Mouse (Mus musculus) spleen, postnatal 4 days (tissue): ENCODE results near the gene Mb21d2.

Experiments used
- DNase-seq, 2 experiments: peaks; one replicate each; pipeline ENCODE4 v3.0.0; 2022; ENCODE audit warnings: low spot score in 2 of 2

Gene Mb21d2

DNA sequence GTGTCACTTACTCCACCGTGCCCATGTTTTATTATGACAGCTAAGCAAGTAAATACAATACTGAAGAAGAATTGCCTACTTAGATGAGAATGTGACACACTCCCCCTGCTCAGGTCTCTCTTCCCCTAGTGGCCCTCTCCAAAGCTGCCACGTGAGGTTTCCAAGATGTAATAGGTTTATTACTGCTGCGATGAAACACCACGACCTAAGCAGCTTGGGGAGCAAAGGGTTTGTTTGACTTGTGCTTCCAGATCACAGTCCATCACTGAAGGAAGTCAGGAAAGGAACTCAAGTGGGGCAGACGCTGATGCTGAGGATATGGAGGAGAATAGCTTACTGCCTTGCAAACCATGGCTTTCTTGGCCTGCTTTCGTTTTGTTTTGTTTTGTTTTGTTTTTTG, 65.9 kb downstream of the Mb21d2 start:
- DNase-seq = no peak

DNA sequence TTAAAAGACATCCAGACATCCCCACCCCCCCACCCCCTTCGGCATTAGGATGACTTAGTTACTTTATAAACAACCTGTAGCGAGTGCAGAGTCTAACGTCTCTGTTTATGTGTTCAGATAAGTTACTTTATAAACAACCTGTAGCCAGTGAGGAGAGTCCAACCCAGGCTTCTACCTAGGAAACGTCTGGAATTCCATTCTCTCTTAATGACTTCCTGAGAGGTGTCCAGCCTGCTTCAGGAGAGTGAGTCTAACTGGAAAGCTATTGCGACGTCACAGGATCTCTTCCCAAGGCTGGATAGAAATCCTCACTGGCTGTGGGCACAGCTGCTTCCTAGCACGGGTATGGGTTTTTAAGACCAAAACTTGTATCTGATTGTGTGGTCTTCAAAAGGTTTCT, 67.4 kb downstream of the Mb21d2 start:
- DNase-seq = no peak

DNA sequence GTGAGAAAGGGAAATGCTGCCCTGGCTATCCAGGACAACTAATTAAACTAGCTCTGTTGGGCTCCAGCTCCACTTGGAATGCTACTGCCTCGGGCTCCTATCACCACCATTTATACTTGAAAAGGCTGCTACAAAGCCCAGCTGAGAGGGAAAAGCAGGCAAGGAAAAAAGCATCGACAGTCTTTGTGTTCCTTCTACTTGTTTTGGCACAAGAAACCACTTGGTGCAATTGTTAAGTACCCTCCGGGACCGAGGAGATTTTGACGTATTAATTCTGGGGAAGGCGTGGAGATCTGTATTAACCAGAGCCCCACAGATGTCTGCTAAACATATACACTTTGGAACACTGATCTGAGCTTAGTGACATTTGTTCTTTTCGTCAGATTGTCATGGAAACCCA, 69.8 kb downstream of the Mb21d2 start:
- no peak for DNase-seq

DNA sequence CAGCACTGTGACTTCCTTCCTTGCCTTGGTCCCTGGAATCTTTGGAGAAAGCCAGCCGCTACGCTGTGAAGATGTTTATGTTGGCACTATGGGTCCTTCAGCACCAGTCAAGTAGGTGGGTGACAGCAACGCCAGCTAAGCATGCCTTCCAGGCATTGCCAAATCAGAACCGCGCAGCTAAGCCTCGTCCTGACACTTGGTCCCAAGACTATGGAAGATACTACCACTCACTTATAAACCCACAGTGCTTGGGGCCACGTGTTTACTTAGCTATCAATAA, 70.5 kb downstream of the Mb21d2 start:
- DNase-seq = no peak

DNA sequence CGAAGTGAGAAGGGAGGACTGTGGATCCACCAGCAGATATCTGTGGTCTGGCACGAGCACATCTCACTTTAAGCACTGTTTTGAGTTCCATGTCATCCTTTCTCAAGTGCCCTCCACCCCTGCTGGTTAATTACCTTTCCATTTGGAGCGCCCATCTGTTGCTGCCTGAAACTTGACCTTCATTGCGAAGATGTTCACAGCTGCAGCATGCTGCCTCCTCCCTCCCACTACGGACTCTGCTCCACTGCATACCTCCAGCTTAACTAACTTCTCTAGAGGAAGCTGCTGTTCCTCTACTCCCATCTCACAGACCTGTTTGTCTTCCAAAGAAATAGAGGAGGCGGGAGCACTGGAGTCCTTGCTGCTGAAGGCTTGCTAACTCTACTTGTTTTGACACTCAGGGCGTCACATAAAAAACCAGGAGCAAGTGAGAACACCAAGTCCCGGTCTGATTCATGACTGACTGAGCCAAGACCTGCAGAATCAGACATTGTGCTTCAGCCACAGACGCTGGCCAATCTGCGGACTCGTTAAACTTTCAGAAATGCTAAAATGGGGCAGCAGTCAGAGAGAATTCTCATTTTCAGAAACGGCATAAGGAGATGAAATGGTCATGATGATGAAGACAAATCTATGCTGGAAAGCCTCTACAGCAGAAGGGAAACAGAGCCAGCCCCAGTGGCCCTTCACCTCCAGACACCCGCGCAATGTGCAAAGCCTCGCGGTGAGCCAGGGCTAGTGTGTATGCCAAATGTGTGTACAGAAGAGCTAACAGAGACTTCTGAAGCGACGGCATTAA, 71.1 kb downstream of the Mb21d2 start:
- no peak for DNase-seq

DNA sequence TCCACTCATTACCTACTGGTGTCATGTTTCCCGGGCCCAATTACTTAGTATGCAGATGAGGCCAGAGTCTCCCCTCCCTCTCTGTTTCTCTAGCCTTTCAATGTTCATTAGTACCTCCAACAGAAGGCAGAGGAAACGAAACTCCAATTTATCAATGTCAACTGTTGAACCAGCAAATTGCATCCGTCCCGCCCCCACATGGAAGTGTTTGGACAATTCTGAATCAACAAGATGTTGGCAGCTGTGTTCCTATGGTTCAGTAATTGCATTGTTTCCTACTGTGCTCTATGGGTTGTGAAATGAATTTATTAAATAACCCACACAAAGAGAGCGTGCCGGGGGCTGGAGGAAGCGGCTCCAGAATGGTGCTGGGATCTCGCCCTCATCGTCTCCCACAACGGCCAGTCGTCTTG, 78.1 kb downstream of the Mb21d2 start:
- DNase-seq = no peak

DNA sequence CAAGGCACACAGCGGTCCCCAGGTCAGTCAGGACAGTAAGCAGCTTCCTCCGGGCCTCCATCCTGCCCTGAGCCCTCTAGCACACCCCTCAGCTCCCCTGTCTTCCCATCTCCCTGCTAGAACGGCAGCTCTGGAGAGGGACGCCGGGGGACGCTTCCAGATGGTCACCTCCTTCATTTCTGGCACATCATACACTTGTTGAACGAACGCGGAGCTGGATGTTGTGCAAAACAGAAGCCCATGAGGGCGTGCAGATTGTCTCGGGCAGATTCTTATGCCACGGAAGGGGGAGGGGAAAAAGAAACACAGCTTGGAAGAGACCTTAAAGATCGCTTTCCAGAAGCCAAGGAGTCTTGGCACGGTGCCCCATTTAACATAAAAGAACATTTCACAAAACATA, 78.6 kb downstream of the Mb21d2 start:
- DNase-seq = no peak

DNA sequence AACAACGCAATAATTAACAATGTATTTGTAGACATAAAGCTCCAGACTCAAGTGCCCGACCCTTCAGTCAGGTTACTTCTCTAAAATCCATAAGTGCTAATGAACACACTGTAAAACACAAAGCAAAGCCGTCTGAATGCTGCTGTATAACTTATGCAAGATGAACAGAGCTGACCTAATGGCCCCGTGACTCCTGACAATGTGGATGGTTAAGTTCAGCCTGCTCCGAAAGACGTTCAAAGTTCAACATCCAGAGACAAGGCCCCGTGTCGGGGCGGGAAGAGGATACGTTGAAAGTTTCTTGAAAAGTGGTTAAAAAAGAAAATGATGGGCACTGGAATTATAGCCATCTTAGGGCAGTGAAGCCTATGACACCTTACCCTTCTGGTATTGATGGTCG, 83.3 kb downstream of the Mb21d2 start:
- DNase-seq = no peak

DNA sequence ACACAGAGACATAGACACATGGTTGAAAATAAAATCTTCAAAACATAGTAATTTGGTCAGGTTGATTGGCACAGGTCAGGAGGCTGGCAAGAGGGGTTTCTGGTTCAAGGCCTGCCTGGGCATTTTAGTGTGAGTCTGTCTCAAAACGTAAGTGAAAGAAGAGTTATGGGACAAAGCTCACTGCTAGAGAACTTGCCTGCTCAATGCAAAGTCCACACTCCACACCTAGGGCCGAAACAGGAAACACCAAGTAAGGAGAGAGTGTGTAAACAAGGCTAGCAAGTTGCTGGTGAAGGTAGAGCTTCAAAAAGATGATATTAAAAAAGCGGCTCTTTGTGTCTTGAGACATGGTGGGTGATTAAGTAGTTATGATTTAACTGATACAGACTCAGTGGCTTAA, 84.1 kb downstream of the Mb21d2 start:
- DNase-seq = no peak

DNA sequence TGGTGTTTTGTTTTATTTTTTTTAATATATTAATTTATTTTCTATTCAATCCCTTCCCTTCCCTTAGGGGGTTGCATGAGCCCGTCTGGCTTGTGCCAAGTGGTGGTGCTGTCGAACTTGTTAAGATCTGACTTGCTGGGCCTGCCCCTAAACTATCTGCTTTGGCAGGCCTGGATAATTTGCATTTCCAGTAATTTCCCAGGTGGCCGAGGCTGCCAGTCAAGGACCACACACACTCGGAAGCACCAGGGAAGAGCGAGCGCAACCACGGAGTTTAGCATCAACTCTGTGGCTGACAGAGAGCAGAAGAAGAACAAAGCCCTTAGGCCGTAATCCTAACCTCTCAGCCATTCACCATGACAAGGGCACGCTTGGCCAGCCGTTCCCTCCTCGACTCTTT, 88.4 kb downstream of the Mb21d2 start:
- no peak for DNase-seq

DNA sequence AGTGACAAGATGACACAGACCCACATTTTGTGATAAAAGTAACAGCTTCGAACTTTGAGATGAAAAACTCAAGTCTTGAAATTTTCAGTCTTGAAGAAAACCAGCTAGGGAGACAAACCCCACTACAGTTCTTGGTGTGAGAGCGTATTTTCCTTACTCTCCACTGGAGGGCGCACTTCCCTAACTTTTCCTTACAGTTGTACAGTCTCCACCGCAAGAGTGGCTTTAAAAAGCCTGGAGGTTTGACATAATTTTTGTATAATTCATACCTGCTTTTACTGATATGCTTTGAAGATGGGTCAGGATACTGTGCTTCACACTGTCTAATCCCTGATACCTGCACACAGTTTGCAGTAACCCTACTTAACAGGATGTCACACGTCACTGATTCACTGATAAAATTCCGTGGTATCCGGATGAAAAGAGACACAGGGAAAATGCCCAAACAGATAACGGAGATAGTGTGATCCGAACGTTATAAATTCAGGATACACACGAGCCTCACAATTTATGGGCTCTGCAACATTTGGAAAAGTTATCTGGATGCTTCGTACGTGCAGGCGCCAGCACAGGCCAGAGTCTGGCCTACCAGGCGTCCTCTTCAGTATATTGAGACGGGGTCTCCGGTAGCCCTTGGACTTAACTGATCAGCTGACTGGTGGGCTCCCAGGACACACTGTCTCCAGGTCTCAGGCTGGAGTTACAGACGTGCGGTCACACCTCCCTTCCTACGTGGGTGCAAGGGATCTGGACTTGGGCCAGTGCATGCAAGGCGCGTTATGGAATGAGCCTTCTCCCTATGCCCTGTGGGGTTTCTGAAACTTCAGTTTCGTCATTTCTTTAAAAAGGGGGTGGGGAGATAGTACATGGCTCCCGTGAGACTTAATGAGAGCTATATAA, 89.1 kb downstream of the Mb21d2 start:
- DNase-seq = peak in 1 of 2 experiments; percentile 70

DNA sequence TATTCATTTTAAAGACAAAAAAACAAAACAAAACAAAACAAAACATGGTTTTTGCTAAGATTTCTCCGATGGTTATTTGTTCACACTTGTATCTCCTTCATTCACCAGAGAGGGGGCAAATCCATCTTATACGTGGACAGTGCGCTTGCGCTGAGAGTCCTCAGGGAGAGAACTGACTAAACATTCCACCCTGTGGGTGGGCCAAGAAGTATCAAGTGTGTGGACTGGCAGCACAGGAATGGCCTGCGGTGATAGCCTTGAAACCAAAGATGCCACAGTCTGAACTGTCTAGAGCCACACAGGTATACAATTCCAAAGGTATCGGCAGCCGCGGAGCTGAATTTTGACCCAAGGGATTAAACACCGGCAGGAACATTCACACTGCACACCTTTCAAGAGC, 89.9 kb downstream of the Mb21d2 start:
- DNase-seq = no peak

DNA sequence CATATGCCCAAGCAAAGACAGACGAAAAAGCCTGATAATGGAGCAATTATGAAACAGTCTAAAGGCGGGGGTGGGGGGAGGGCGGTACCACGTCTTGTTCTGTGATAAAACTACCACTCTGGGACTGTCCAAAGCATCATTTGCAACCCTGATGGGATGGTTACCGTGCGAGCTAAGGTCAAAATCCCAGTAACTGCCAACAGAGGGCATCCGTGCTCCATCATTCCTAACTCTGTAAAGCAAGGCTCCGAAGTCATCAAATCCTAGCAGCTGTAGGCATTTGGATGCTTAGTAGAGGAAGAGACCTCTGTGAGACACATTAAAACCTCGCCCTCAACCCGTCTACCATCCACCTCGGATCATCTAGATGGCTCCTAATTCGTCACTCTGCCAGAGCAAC, 91.5 kb downstream of the Mb21d2 start:
- DNase-seq = no peak

DNA sequence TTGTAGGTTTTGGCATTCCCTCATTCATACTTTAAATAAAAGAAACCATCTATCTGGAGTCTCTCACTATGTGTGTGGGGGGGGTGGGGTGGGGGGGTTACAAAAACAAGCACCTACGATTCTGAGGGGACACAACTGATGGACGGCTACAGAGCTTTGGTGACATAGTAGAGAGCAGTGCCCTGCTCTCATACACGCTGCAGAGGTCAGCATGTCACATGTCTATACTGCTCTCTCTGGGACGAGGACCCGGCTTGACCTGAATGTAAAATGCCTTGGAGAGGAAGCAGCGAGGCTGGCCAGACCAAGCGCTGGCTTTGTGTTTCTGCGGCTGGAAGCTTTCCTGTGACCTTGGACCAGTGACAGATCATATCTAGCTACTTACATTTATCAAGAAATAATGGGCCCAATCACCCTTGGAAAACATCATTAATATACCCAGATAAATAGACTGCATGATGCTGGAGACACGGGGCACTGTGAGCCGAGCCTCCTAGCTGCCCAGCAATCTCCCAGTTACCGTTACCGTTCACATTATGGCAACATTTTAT, 97.3 kb downstream of the Mb21d2 start:
- no peak for DNase-seq

DNA sequence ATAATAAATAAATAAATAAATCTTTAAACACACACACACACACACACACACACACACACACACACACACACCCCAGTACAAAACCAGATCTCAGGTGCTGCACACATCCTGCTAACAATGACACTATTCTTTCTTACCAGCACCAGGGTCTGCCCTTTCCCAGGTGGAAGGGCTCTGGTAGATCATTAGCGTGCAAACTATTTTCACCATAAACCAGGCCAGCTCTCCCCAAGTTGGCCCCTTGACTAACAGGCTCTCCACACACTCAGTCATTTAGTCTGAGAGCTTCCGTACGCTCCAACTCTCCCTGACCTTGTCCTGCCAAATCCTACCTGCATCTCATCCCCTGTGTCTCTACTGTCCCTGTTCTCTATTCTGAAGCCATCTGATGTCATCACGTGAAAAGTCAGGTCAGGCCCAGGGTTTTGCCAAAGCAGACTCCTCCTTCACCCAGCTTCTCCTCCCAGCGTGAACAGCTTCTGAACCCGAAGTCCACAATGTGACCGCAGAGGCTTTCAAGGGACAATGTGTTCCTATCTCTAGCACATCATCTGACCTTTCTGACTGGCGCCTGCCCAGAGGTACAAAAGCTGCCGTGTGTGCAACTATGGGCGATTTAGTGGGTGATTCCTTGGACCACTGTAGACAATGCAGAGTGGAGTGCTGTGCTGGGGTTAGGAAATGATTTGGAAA, 100.1 kb downstream of the Mb21d2 start:
- no peak for DNase-seq

DNA sequence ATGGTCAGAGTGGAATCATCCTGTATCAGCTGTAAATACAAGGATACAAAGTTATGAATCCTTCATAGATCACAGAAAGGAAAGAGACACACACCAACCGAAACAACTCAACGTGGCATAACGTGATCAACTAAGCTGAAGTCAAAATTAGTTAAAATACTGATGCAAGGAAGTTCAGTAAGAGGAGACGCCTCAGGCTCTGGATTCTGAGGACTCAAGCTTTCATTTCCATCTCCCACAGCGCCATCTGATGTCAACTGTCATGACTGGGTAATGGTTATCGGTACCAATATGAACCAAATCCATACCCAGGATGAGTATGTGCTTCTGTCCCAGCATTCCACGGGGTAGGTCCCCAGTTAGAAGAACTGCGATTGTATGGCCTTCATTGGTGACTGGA, 104.7 kb downstream of the Mb21d2 start:
- DNase-seq = no peak

DNA sequence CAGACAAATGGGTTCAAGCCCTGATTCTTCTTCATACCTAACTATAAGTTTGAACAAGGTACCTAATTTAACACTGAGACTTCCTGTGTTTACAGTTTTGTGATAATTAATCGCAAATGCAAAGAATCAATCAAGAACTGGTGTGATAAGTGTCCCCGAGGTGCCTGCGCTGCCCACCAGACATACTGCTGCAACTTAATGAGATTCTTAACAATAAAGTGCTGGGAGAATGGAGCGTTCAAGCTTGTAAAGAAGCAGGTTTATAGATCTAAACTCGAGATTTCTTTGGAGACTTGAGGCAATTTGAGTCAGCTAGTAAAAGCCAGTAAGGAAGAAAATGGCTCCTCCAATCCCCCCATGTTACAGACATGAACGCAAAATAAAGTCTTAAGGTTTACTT, 107.7 kb downstream of the Mb21d2 start:
- DNase-seq = no peak

DNA sequence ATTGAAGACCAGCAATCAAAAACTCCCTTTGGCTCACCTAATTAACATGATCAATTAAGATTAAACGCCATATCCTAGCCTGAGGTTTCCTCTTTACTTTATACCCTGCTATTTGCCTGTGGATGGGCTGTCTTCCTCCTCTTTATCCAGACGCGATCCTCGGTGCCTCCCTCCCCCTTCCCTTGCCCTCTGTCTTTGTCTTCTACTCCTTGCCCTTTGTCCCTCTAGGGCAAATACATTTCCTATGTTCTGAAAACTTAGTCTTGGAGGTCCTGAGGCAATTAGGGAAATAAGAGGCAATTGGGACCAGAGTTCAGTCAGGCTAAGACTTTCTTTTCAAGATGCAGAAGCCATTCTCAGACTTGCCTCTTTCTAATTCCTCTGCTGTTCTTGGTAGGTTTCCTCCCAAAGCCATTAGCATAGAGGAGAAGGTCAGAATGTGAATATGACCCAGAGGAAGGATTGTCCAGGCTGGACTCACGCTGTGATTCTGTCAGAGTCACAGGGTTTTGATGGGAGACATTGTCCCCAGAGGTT, 110.7 kb downstream of the Mb21d2 start:
- DNase-seq = no peak

DNA sequence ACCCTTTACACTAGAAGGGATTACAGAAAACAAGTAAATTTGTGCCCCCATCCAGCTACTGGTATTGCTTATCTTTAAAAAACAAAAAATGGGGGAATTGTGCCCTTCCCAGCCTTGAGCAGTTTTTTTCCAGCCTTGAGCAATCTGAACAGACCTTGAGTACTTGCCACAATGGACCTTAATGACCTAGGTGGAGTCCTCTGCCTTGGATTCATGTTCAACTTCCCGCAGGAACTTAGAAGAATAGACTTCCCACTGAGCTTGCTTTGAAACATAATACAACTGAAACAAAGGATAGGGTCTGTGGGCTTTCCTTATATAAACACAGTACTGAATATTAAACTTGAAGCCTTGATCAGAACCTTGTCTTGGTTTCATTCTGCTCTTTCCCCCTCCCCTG, 116.2 kb downstream of the Mb21d2 start:
- DNase-seq = no peak

DNA sequence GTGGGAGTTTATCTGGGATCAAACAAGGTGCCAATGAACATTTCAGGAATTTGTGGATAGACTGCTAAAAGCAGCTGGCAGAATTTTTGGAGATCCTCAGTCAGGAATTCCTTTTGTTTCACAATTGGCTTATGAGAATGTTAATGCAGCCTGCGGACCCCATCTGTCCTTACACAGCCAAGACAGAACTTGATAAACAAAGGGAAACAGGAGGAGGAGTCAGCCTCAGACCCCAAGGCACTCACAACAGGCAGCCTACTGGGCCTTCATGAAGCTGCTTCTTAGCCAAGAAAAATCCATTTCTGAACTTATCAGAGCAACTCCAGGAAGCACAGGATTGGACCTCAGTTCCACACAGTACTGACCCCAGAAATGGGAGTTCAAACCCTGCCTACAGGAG, 120.4 kb downstream of the Mb21d2 start:
- no peak for DNase-seq

DNA sequence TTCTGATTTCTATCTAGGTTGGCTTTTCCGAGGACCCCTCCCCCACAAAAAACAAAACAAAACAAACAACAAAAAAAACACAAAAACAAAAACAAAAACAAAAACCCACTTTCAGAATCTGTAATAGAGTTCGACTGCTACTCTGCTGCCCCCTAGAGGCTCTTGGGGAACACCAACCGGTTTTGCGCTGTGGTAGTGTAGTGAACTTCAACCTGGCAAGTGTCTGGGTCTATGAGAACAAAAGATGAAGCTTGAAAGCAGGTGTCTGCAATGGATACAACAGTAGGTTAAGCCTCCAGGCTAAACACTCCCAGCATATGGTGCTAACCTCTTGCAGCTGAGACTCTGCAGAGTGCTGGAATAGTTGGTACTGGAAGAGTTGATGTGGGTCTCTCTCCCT, 136.4 kb downstream of the Mb21d2 start:
- no peak for DNase-seq
